Mouse (Mus musculus) MEL (cell line): Measurements from ENCODE around the gene Col1a1.

Source experiments
- CTCF ChIP-seq, 3 experiments: IDR thresholded peaks in 2 of 3; conservative IDR thresholded peaks in 1 of 3; 2 replicates each; pipeline ENCODE4 v1.5.1; 2011 to 2012; ENCODE audit warnings: low read length in 3 of 3, low read depth in 2 of 3, mild to moderate bottlenecking in 2 of 3, improper control_type of control experiment in 1 of 3, inconsistent platforms in 1 of 3, mixed read lengths in 1 of 3, moderate library complexity in 1 of 3; ENCODE audit not compliant: control insufficient read depth in 1 of 3, insufficient read depth in 1 of 3, poor library complexity in 1 of 3, severe bottlenecking in 1 of 3
- E2F4 ChIP-seq: IDR thresholded peaks from 2 replicates; pipeline ENCODE4 v1.6.1; 2011; ENCODE audit warnings: low read depth, low read length, improper control_type of control experiment, borderline replicate concordance
- GATA1 ChIP-seq: IDR thresholded peaks from 2 replicates; pipeline ENCODE4 v1.6.1; 2011; ENCODE audit warnings: low read depth, low read length, improper control_type of control experiment
- POLR2A ChIP-seq, 2 experiments: IDR thresholded peaks; 2 replicates each; pipeline ENCODE4 v1.6.1; 2011 to 2012; ENCODE audit warnings: low read length in 2 of 2, mild to moderate bottlenecking in 2 of 2, control low read depth in 1 of 2, improper control_type of control experiment in 1 of 2, low read depth in 1 of 2, moderate library complexity in 1 of 2; ENCODE audit not compliant: control insufficient read depth in 1 of 2, insufficient read depth in 1 of 2, poor library complexity in 1 of 2
- ZC3H11A ChIP-seq: IDR thresholded peaks from 2 replicates; pipeline ENCODE4 v1.6.1; 2012; ENCODE audit warnings: low read depth, mild to moderate bottlenecking, inconsistent platforms, low read length, improper control_type of control experiment

DNA sequence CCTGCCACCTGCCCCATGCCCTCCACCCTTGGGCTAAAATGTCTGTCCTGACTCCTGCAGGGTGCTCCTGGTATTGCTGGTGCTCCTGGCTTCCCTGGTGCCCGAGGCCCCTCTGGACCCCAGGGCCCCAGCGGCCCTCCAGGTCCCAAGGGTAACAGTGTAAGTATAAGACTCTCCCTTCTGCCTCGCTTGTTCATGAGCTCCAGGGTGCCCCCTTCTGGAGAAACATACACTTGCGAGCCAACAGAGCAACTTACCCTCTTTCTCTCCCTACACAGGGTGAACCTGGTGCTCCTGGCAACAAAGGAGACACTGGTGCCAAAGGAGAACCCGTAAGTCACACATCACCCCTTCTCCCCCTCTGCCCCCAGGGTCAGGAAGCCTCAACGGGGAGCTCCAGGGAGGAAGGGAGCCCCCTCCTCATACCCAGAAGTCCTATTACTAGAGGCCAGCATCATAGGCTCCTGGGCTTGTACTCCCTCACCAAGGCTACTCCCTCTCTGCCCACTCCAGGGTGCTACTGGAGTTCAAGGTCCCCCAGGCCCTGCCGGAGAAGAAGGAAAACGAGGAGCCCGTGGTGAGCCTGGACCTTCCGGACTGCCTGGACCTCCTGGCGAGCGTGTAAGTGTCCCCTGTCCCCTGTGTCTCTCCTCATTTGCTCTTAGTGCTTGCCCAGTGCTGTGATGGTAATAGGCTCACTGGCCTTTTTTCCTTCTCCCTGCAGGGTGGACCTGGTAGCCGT, 6.4 kb downstream of the Col1a1 start:
- TF ChIP-seq E2F4 = no peak
- TF ChIP-seq ZC3H11A = no peak
- TF ChIP-seq POLR2A (IDR thresholded peaks at IDR 0.05; ENCODE audit: control insufficient read depth in 1 of 2, insufficient read depth in 1 of 2, low read depth in 1 of 2, low read length in 2 of 2, poor library complexity in 1 of 2) = no peak
- peak; percentile 60 to 78 (median 77) for TF ChIP-seq CTCF (IDR thresholded peaks at IDR 0.05 in 2 of 3, conservative IDR thresholded peaks at IDR 0.05 in 1 of 3; ENCODE audit: control insufficient read depth in 1 of 3, insufficient read depth in 1 of 3, low read depth in 2 of 3, low read length in 3 of 3, poor library complexity in 1 of 3, severe bottlenecking in 1 of 3)
- TF ChIP-seq GATA1 = no peak
